Mouse (Mus musculus) MEL (cell line): ENCODE data around the gene A930018P22Rik. TPM values are rescaled to one million over a fixed set of nuclear protein-coding genes. Genes with fewer than 3 reads are reported as not detected.
A peak's percentile ranks its signal among the peaks of the same experiment; 100 is the strongest.
"Not testable (repeated sequence)": the region's sequence is repeated elsewhere in the genome, so short reads cannot be mapped to it uniquely, and the experiment has no call there.

Experiments used
- DNase-seq: peaks from one replicate; pipeline ENCODE4 v3.0.0; 2011; ENCODE audit warnings: low read depth, low spot score
- H3K27ac ChIP-seq: 2 replicates; pipeline ENCODE4 v1.5.1; 2012; ENCODE audit warnings: low read depth, mild to moderate bottlenecking, control low read depth, low read length, moderate library complexity; ENCODE audit not compliant: control insufficient read depth
- H3K27me3 ChIP-seq, 2 experiments: fragments of 150-350 bp in 1 of 2; sonication (generic) in 1 of 2; 2 replicates each; pipeline ENCODE4 v1.6.1; 2012; ENCODE audit warnings: low read length in 2 of 2, mild to moderate bottlenecking in 2 of 2, improper control_type of control experiment in 1 of 2, moderate library complexity in 1 of 2; ENCODE audit not compliant: insufficient read depth in 2 of 2, control insufficient read depth in 1 of 2
- H3K36me3 ChIP-seq, 2 experiments: 2 replicates each; pipeline ENCODE4 v1.6.1; 2012 to 2014; ENCODE audit warnings: low read length in 2 of 2, improper control_type of control experiment in 1 of 2, inconsistent platforms in 1 of 2, mild to moderate bottlenecking in 1 of 2; ENCODE audit not compliant: insufficient read depth in 2 of 2, control insufficient read depth in 1 of 2
- H3K4me1 ChIP-seq, 2 experiments: fragments of 150-350 bp in 1 of 2; sonication (generic) in 1 of 2; 2 replicates each; pipeline ENCODE4 v1.6.1; 2012; ENCODE audit warnings: low read length in 2 of 2, improper control_type of control experiment in 1 of 2, mild to moderate bottlenecking in 1 of 2; ENCODE audit not compliant: insufficient read depth in 2 of 2, control insufficient read depth in 1 of 2
- H3K4me3 ChIP-seq, 2 experiments: fragments of 150-350 bp in 1 of 2; sonication (generic) in 1 of 2; 2 replicates each; pipeline ENCODE4 v1.5.1; 2012; ENCODE audit warnings: low read depth in 2 of 2, low read length in 2 of 2, mild to moderate bottlenecking in 2 of 2, moderate library complexity in 2 of 2, control low read depth in 1 of 2, improper control_type of control experiment in 1 of 2; ENCODE audit not compliant: control insufficient read depth in 1 of 2, insufficient read depth in 1 of 2
- H3K79me2 ChIP-seq: 2 replicates; pipeline ENCODE4 v1.6.1; 2012; ENCODE audit warnings: mild to moderate bottlenecking, low read length, moderate library complexity; ENCODE audit not compliant: control insufficient read depth, poor library complexity, insufficient read depth
- H3K9ac ChIP-seq: 2 replicates; pipeline ENCODE4 v1.6.1; 2012; ENCODE audit warnings: low read depth, mild to moderate bottlenecking, control low read depth, low read length, moderate library complexity; ENCODE audit not compliant: control insufficient read depth, poor library complexity, severe bottlenecking
- H3K9me3 ChIP-seq: fragments of 150-350 bp; sonication (generic); replicated peaks from 2 replicates; pipeline ENCODE4 v1.6.1; 2012; ENCODE audit warnings: mild to moderate bottlenecking, low read length, improper control_type of control experiment, moderate library complexity; ENCODE audit not compliant: insufficient read depth
- CHD1 ChIP-seq: IDR thresholded peaks from 2 replicates; pipeline ENCODE4 v1.6.1; 2012; ENCODE audit warnings: low read depth, mild to moderate bottlenecking, inconsistent platforms, low read length, improper control_type of control experiment
- CHD2 ChIP-seq: IDR thresholded peaks from 2 replicates; pipeline ENCODE4 v1.6.1; 2011; ENCODE audit warnings: low read length, improper control_type of control experiment
- ETS1 ChIP-seq: IDR thresholded peaks from 2 replicates; pipeline ENCODE4 v1.6.1; 2012; ENCODE audit warnings: low read depth, mild to moderate bottlenecking, inconsistent platforms, low read length, improper control_type of control experiment, moderate library complexity
- GABPA ChIP-seq: IDR thresholded peaks from 2 replicates; pipeline ENCODE4 v1.6.1; 2012; ENCODE audit warnings: low read depth, mild to moderate bottlenecking, inconsistent platforms, low read length, improper control_type of control experiment, moderate library complexity
- GATA1 ChIP-seq: IDR thresholded peaks from 2 replicates; pipeline ENCODE4 v1.6.1; 2011; ENCODE audit warnings: low read depth, low read length, improper control_type of control experiment
- HCFC1 ChIP-seq: IDR thresholded peaks from 2 replicates; pipeline ENCODE4 v1.6.1; 2012; ENCODE audit warnings: low read depth, mild to moderate bottlenecking, inconsistent platforms, low read length, improper control_type of control experiment, moderate library complexity
- KAT2A ChIP-seq: conservative IDR thresholded peaks from 2 replicates; pipeline ENCODE4 v1.6.1; 2012; ENCODE audit warnings: low read depth, low read length, improper control_type of control experiment, inconsistent platforms
- MAFK ChIP-seq: IDR thresholded peaks from 2 replicates; pipeline ENCODE4 v1.6.1; 2011; ENCODE audit warnings: low read depth, mild to moderate bottlenecking, low read length, improper control_type of control experiment, borderline replicate concordance
- MAZ ChIP-seq: IDR thresholded peaks from 2 replicates; pipeline ENCODE4 v1.6.1; 2012; ENCODE audit warnings: low read depth, mild to moderate bottlenecking, inconsistent platforms, low read length, improper control_type of control experiment
- MEF2A ChIP-seq: IDR thresholded peaks from 2 replicates; pipeline ENCODE4 v1.6.1; 2014; ENCODE audit warnings: low read depth, mild to moderate bottlenecking, inconsistent platforms, low read length, improper control_type of control experiment; ENCODE audit not compliant: poor library complexity, insufficient replicate concordance, severe bottlenecking; ENCODE audit errors: extremely low read depth
- MYB ChIP-seq: IDR thresholded peaks from 2 replicates; pipeline ENCODE4 v1.6.1; 2011; ENCODE audit warnings: mild to moderate bottlenecking, low read depth, low read length, improper control_type of control experiment
- MYC ChIP-seq: IDR thresholded peaks from 2 replicates; pipeline ENCODE4 v1.6.1; 2011; ENCODE audit warnings: low read depth, mild to moderate bottlenecking, low read length, improper control_type of control experiment, moderate library complexity
- POLR2A ChIP-seq, 2 experiments: IDR thresholded peaks; 2 replicates each; pipeline ENCODE4 v1.6.1; 2011 to 2012; ENCODE audit warnings: low read length in 2 of 2, mild to moderate bottlenecking in 2 of 2, control low read depth in 1 of 2, improper control_type of control experiment in 1 of 2, low read depth in 1 of 2, moderate library complexity in 1 of 2; ENCODE audit not compliant: control insufficient read depth in 1 of 2, insufficient read depth in 1 of 2, poor library complexity in 1 of 2
- POLR2AphosphoS2 ChIP-seq: IDR thresholded peaks from 2 replicates; pipeline ENCODE4 v1.6.1; 2011; ENCODE audit warnings: low read length, improper control_type of control experiment
- POLR2AphosphoS5 ChIP-seq: IDR thresholded peaks from 2 replicates; pipeline ENCODE4 v1.6.1; 2012; ENCODE audit warnings: low read depth, borderline replicate concordance, mild to moderate bottlenecking, inconsistent platforms, low read length, moderate library complexity, mixed read lengths
- RAD21 ChIP-seq: IDR thresholded peaks from 2 replicates; pipeline ENCODE4 v1.6.1; 2011; ENCODE audit warnings: mild to moderate bottlenecking, low read depth, low read length, improper control_type of control experiment
- SMC3 ChIP-seq: IDR thresholded peaks from 2 replicates; pipeline ENCODE4 v1.6.1; 2011; ENCODE audit warnings: low read depth, low read length, improper control_type of control experiment
- TAL1 ChIP-seq: IDR thresholded peaks from 2 replicates; pipeline ENCODE4 v1.6.1; 2012; ENCODE audit warnings: mild to moderate bottlenecking, inconsistent platforms, low read length, moderate library complexity, mixed read lengths
- UBTF ChIP-seq: IDR thresholded peaks from 2 replicates; pipeline ENCODE4 v1.6.1; 2012; ENCODE audit warnings: low read depth, mild to moderate bottlenecking, inconsistent platforms, low read length, improper control_type of control experiment, moderate library complexity, borderline replicate concordance; ENCODE audit not compliant: insufficient read depth
- USF2 ChIP-seq, 2 experiments: IDR thresholded peaks; 2 replicates each; pipeline ENCODE4 v1.6.1; 2011 to 2012; ENCODE audit warnings: improper control_type of control experiment in 2 of 2, low read length in 2 of 2, borderline replicate concordance in 1 of 2, inconsistent platforms in 1 of 2, low read depth in 1 of 2, mild to moderate bottlenecking in 1 of 2; ENCODE audit not compliant: insufficient read depth in 1 of 2
- ZC3H11A ChIP-seq: IDR thresholded peaks from 2 replicates; pipeline ENCODE4 v1.6.1; 2012; ENCODE audit warnings: low read depth, mild to moderate bottlenecking, inconsistent platforms, low read length, improper control_type of control experiment
- ZMIZ1 ChIP-seq: IDR thresholded peaks from 2 replicates; pipeline ENCODE4 v1.6.1; 2012; ENCODE audit warnings: low read depth, mild to moderate bottlenecking, inconsistent platforms, low read length, improper control_type of control experiment, moderate library complexity
- polyA plus RNA-seq, 2 experiments: library from polyadenylated mRNA; stranded (reverse) in 1 of 2; unstranded in 1 of 2; fragments of >175 nt in 1 of 2; fragments of >200 nt in 1 of 2; gene quantifications; 2 replicates each; pipeline versions ENCODE4 v1.2.1 to v1.2.4; 2012; ENCODE audit warnings: low replicate concordance in 2 of 2, low read depth in 1 of 2; ENCODE audit not compliant: insufficient read length in 2 of 2, insufficient read depth in 1 of 2, missing spikeins in 1 of 2
- total RNA-seq: library from RNA; depleted of rRNA; stranded (reverse); fragments of 300-350 nt; gene quantifications from 2 replicates; pipeline ENCODE4 v1.2.3, GENCODE M21; 2012

The A930018P22Rik gene
- total and polyA plus RNA-seq, 3 experiments: not detected

DNA sequence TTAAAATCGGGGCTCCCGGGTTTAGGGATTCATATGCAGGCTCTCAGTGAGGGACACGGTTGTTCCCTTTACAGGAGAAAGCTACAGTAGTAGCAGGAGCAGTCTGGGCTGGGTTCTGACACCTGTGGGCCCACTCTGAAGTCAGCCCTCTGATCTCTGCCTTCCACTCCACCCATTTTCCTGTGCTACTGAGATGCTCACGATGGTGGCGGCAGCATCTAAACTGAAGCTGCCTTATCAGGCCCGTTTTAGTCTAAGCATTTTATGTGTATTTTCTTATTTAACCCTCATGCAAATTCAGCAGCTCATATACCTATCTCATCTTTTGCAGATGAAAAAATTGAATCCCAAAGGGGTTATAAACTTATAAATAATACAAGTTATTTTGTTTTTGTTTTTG lies 17.8 kb upstream of the A930018P22Rik start (continued):
- TF ChIP-seq MYB (no peak), CHD1 (no peak), USF2 (IDR thresholded peaks at IDR 0.05; ENCODE audit: borderline replicate concordance in 1 of 2, insufficient read depth in 1 of 2, low read depth in 1 of 2, low read length in 2 of 2) (no peak), KAT2A (no peak), GABPA (no peak)

DNA sequence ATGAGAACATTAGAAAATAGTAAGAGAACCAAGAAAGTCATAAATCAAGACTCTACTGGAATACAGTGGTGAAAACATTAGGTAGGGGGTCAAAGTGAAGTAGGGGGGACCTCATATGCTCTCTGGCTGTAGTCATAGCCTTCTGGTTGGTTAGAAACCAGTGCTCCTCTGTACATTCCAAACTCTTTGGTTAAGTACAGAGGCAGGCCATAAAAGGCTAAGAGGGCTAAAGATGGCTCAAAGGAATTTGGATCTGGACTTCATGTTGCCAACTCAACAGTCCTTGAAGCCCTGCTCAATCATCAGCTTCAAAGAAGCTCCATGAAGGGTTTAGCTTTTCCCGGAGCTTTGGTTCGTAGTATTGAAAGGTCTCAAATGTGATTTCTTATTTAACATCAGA lies 13.5 kb upstream of the A930018P22Rik start:
- H3K79me2 ChIP-seq, H3K27ac ChIP-seq, H3K4me3 ChIP-seq, H3K36me3 ChIP-seq, H3K9ac ChIP-seq, DNase-seq, H3K9me3 ChIP-seq, H3K27me3 ChIP-seq: not testable (repeated sequence)
- H3K4me1 ChIP-seq: peaks cover 0 to 22% of the 10 kb centered on the region in 2 experiments

DNA sequence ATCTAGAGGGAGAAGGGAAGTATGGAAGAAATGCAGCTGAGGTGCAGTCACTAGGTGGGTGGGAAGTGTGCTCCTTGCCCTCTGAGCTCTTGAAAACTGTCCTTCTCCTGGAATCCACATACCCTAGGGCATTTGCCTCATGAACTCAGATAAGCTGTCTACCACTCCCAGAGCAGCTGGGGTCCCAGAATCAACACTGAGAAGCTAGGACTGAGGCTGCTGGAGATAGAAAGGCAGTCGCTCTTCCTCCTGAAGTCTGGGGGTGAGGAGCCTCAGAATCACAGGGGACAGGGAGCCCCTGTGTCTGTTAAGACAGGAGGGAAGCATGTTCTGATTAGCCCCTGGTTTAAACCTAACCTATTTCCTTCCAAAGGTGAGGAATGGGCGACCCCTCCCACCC lies 13.0 kb upstream of the A930018P22Rik start:
- Histone ChIP-seq H3K9me3 (no peaks in the 10 kb centered on the region), H3K27ac (no peak overlapping the region), H3K36me3 (peaks cover 0 to 7% of the 10 kb centered on the region in 2 experiments; a peak in 2 of 4 replicates), H3K79me2 (no peaks in the 10 kb centered on the region), H3K9ac (no peak overlapping the region)
- no peak for TF ChIP-seq POLR2AphosphoS2
- TF ChIP-seq, all 39 proteins: peak for 0
- Histone ChIP-seq H3K27me3 (no peaks in the 10 kb centered on the region), H3K4me1 (peaks cover 0 to 18% of the 10 kb centered on the region in 2 experiments; a peak in 3 of 4 replicates), H3K4me3 (no peak overlapping the region)
- no peak for DNase-seq

DNA sequence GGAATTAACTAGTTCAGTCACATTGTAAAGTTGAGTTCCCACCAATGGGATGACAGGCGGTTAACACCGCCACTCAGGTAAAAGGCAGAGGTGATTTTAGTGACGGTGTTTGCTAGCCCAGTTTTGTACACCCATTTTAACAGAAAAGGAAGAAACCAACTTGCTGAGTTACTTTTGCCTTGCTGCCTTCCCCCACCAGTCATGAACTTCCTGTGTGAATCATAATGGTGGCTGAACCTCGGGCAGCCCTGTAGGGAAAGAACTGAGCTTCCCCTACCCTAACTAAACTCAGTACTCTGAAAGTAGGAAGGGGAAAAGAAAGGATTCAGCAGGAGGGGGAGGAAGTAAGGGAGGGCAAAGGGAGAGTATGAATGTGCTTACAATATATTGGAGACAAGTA lies 12.5 kb upstream of the A930018P22Rik start:
- Histone ChIP-seq H3K27ac (no peak overlapping the region), H3K27me3 (no peaks in the 10 kb centered on the region), H3K4me1 (peaks cover 0 to 15% of the 10 kb centered on the region in 2 experiments; a peak in 2 of 4 replicates), H3K79me2 (no peaks in the 10 kb centered on the region), H3K36me3 (peaks cover 0 to 6% of the 10 kb centered on the region in 2 experiments; a peak in 2 of 4 replicates), H3K9ac (no peak overlapping the region), H3K4me3 (no peak overlapping the region), H3K9me3 (no peaks in the 10 kb centered on the region)
- TF ChIP-seq ZMIZ1: no peak
- TF ChIP-seq MYC: no peak
- TF ChIP-seq POLR2A (IDR thresholded peaks at IDR 0.05; ENCODE audit: control insufficient read depth in 1 of 2, insufficient read depth in 1 of 2, low read depth in 1 of 2, low read length in 2 of 2, poor library complexity in 1 of 2): no peak
- TF ChIP-seq GATA1: no peak
- TF ChIP-seq ZC3H11A: no peak
- TF ChIP-seq ETS1: no peak
- TF ChIP-seq MAFK: no peak
- TF ChIP-seq HCFC1: no peak
- no peak for TF ChIP-seq KAT2A
- TF ChIP-seq TAL1: no peak
- no peak for TF ChIP-seq CHD2
- no peak for TF ChIP-seq SMC3
- no peak for TF ChIP-seq RAD21
- no peak for TF ChIP-seq MEF2A
- TF ChIP-seq POLR2AphosphoS5: no peak
- TF ChIP-seq MAZ: no peak
- TF ChIP-seq UBTF: no peak
- peak; percentile 51 for DNase-seq
